Mouse (Mus musculus) lung, postnatal 0 days (tissue): ENCODE measurements around the gene 4930548H24Rik.

ENCODE experiments used
- CTCF ChIP-seq: IDR thresholded peaks from 2 replicates; pipeline ENCODE4 v1.5.1; 2016; ENCODE audit warnings: antibody characterized with exemption, mild to moderate bottlenecking
- EP300 ChIP-seq: IDR thresholded peaks from 2 replicates; pipeline ENCODE4 v1.6.1; 2016; ENCODE audit warnings: antibody characterized with exemption, mild to moderate bottlenecking, control low read depth

GRCm38 (mm10) chr5:31469711-31470110, 15.8 kb upstream of the 4930548H24Rik start:
- no peak for TF ChIP-seq CTCF
- no peak for TF ChIP-seq EP300
